Mouse (Mus musculus) bone marrow, adult 2 months (tissue): ENCODE measurements at regions not wholly inside any gene's neighbourhood (a gene's known extent, or its start where the extent isn't known, plus 50 kb on each side); places are given as distances from the start of the nearest gene placed in this dataset.

Experiments
- CTCF ChIP-seq: fragments of 200-500 bp; IDR thresholded peaks from 2 replicates; pipeline ENCODE4 v1.5.1; 2011; ENCODE audit warnings: low read length, control low read depth; ENCODE audit not compliant: control insufficient read depth, insufficient read depth
- POLR2A ChIP-seq: fragments of 200-500 bp; IDR thresholded peaks from 2 replicates; pipeline ENCODE4 v1.6.1; 2011; ENCODE audit warnings: low read depth, mild to moderate bottlenecking, control low read depth, low read length, borderline replicate concordance; ENCODE audit not compliant: control insufficient read depth

DNA sequence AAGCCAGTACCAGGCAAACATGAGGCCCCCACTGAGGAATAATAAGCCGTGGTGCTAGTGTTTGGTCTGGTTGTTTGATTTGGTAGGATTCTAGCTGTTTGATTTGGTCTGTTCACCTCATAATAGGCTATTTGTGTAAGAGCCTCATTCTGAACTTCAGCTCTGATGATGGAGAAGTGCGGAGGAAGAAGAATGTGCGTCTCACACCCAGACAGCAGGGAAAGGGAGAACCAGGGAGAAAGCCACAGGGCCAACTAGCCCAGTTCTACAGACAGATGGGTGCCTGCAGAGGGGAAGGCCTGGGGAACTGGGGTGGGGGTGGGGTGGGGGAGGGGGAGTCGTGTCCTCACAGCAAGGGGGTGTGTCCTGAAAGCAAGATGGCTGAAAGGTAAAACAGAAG is 106.6 kb upstream of the Sfswap start:
- TF ChIP-seq POLR2A (no peak), CTCF (no peak)
